Mouse (Mus musculus) thymus, postnatal 0 days (tissue): ENCODE measurements at regions not wholly inside any gene's neighbourhood (a gene's known extent, or its start where the extent isn't known, plus 50 kb on each side); places are given as distances from the start of the nearest gene placed in this dataset.
A peak's percentile ranks its signal among the peaks of the same experiment; 100 is the strongest.

Source experiments
- DNase-seq: peaks from one replicate; pipeline ENCODE4 v3.0.0-alpha.2; 2015; ENCODE audit warnings: low spot score

DNA sequence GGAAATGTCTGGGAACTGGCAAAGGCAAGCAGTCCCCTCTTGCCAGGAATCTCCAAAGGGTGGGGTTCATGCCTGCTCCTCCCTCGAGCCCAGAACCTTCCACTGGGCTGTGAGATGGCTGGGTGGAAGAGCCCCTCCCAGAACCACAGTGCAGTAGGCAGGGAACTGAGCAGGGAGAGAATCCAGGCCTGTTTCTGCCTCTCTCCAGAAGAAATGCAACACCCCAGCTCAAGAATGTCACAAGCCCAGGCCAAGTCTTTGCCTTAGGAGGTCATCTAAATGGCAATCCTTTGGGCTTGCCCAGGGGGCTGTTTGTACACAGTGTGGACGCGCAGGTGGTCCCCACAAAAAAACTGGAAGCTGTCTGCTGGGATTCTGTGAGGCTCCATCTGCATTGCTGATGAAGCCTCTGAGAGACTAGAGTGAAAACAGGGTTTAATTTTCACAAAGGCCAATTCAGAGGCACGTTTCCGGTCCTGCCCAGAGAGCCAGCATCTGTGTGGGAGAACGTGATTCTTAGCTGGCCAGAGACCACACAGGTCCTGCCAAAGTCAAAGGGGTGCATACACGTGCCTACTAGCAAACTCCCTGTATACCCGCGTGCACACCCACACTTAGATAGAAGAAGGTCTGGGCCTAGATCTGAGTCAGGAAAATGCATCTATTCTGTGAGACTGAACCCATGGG, 129.0 kb downstream of the Hmg20a start:
- no peak for DNase-seq

GRCm38 (mm10) chr9:56549774-56550173, 131.4 kb downstream of the Hmg20a start:
- no peak for DNase-seq

DNA sequence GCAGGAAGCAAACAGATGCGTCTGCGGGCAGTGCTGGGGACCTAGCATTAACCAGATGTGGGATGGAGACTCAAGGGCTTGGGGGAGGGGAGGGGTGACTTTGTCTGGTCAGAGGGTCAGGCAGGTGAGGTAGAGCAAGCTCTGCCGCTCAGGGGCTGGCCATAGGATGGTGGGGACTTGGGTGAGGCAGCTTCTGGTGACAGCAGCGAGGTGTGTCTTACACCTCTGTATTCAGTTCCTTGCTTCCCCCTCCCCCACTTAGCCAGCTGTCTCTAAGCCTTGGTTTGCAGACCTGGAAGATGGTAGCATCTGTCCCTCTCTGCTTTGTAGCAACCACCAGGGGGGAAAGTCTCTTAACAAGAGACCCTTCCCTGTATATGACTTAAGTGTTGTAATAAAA, 131.8 kb downstream of the Hmg20a start:
- DNase-seq: no peak

- no peak for DNase-seq
These were observed 133.2 kb downstream of the Hmg20a start for GRCm38 (mm10) chr9:56551376-56552186.

DNA sequence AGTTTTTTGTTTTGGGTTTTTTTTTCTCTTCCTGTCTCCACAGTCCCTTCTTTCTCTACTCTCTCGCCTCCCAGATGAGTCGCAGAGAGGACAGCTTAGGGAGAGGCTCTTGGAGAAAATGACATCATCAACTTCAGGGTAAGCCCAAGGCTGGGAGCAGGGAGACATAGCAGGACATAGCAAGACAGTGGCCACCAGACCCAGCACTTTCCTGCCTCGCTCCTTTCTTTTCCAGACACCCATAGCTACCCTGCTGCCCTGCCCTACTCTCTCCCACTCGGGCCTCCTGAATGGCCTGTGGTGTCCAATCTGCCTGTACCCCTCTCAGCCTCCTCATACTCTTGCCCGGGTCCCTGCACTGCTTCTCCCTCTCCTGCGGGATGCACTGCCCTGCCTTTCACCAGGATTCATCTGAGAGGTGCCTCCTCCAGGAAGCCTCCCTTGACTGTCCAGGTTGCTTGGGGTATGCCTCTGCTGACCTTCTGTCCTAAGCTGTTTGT, 133.8 kb downstream of the Hmg20a start:
- no peak for DNase-seq

DNA sequence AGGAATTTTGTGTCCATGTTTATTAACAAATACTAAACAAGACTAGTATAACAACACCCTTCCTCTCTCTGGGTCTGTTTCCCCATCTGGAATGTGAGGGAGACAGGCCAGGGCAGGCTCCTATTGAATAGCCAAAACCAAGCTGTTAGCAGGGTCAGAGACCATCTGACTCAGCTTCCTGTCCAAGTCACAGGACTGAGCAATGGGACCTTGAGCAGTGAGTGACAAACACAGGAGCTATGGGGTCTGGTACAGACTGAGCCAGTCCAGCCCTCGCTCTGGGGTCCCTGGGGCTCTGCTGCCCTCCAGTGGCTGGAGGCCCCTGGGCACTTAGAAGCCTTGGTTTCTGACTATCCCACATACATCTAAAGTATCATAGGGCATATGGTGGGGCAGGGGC, 134.4 kb downstream of the Hmg20a start:
- DNase-seq: peak; percentile 74

GRCm38 (mm10) chr9:56553626-56554025, 135.2 kb downstream of the Hmg20a start:
- no peak for DNase-seq

GRCm38 (mm10) chr9:56554096-56554495, 135.7 kb downstream of the Hmg20a start:
- no peak for DNase-seq

- DNase-seq: no peak
These were observed 141.3 kb downstream of the Hmg20a start for GRCm38 (mm10) chr9:56559618-56560144.

- DNase-seq: no peak
These were observed 144.0 kb downstream of the Hmg20a start for GRCm38 (mm10) chr9:56562440-56562839.

DNA sequence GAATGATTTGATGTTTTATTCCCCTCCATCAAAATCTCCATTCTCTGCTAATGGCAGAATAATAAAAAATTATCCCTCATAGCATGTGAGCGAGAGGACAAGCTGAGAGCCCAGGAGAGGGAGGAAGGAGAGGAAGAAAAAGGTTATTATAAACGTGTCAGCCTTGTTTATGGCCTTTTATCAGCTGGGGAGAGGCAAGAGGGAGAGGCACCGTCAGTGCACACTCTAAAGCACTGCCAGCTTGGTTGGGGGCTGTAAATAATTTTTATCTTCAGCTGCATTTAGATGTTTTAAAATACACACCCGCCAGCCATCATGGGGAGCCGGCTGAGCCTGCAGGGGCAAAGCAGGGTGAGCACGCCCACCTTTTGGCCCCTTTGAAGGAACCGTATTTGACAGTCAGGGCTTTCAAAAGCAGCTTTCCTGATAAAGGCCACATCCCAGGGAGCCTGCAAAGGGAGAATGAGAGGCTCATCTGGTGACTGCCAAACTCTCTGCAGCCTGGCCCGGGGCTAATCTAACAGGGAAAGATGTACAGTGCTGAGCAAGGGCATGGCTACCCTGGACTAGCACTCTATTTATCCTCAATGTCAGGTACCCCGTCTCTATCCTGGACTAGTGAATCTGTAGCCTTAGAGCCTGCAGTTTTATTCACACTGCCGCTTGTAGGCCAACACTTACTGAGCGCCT, 145.8 kb downstream of the Hmg20a start:
- no peak for DNase-seq
